Mouse (Mus musculus): ENCODE data around the gene Bsdc1.
"Not testable (repeated sequence)": the region's sequence is repeated elsewhere in the genome, so short reads cannot be mapped to it uniquely, and the experiment has no call there.

The Bsdc1 gene

GRCm38 (mm10) chr4:129513086-129513767, 51.8 kb downstream of the Bsdc1 start, which contains the start of gene Marcksl1:
Marcksl1 (plus strand) TSS chr4:129513581.
- peak; percentile 95 to 96 for DNase-seq (ENCODE audit: low spot score in 2 of 2)

GRCm38 (mm10) chr4:129513891-129514290, 52.5 kb downstream of the Bsdc1 start:
- DNase-seq (ENCODE audit: low spot score in 2 of 2) = no peak

- DNase-seq (ENCODE audit: low spot score in 2 of 2) = peak; percentile 73 to 80
These were observed 53.0 kb downstream of the Bsdc1 start for GRCm38 (mm10) chr4:129514300-129514898.

- no peak for DNase-seq (ENCODE audit: low spot score in 2 of 2)
These were observed 55.5 kb downstream of the Bsdc1 start for GRCm38 (mm10) chr4:129516925-129517324.

GRCm38 (mm10) chr4:129518519-129518918, 57.1 kb downstream of the Bsdc1 start:
- no peak for DNase-seq (ENCODE audit: low spot score in 2 of 2)

- no peak for DNase-seq (ENCODE audit: low spot score in 2 of 2)
These were observed 64.0 kb downstream of the Bsdc1 start for GRCm38 (mm10) chr4:129525338-129525737.

- no peak for DNase-seq (ENCODE audit: low spot score in 2 of 2)
These were observed 64.5 kb downstream of the Bsdc1 start for GRCm38 (mm10) chr4:129525889-129526288.

- not testable (repeated sequence) for DNase-seq (ENCODE audit: low spot score in 2 of 2)
These were observed 67.5 kb downstream of the Bsdc1 start for GRCm38 (mm10) chr4:129528901-129529300.

Data from right cerebral cortex, postnatal 10 days (tissue).